Mouse (Mus musculus) lung, adult 2 months (tissue): ENCODE measurements around the gene Olfr1161. TPM values are rescaled to one million over a fixed set of nuclear protein-coding genes. Genes with fewer than 3 reads are reported as not detected.
"Not testable (repeated sequence)": the region's sequence is repeated elsewhere in the genome, so short reads cannot be mapped to it uniquely, and the experiment has no call there.

Source experiments
- DNase-seq: peaks from one replicate; pipeline ENCODE4 v3.0.0; 2022
- H3K4me1 ChIP-seq: fragments of 200-500 bp; 2 replicates; pipeline ENCODE4 v1.6.1; 2011; ENCODE audit warnings: low read length; ENCODE audit not compliant: control insufficient read depth, insufficient read depth
- H3K4me3 ChIP-seq: fragments of 200-500 bp; replicated peaks from 2 replicates; pipeline ENCODE3; 2011; ENCODE audit warnings: low read depth, mild to moderate bottlenecking, control low read depth, low read length; ENCODE audit errors: extremely low read depth
- CTCF ChIP-seq: fragments of 200-500 bp; IDR thresholded peaks from 2 replicates; pipeline ENCODE4 v1.5.1; 2011; ENCODE audit warnings: mild to moderate bottlenecking, low read length, control low read depth; ENCODE audit not compliant: insufficient read depth
- POLR2A ChIP-seq: fragments of 200-500 bp; IDR thresholded peaks from 2 replicates; pipeline ENCODE4 v1.6.1; 2011; ENCODE audit warnings: low read depth, mild to moderate bottlenecking, control low read depth, low read length, borderline replicate concordance; ENCODE audit errors: extremely low read depth
- WGBS: fragments of 180-500 bp; shearing (Covaris S2); methylation state at CpG from one replicate; pipeline ENCODE4 v1.1.7; 2018; 5-methylcytosine and 5-hydroxymethylcytosine counted together
- polyA plus RNA-seq: library from polyadenylated mRNA; depleted of rRNA; stranded (reverse); fragments of >200 nt; gene quantifications from 2 replicates; pipeline ENCODE4 v1.2.3, GENCODE M21; 2012; rRNA removed

Gene Olfr1161
- not detected in 2 replicates for polyA plus RNA-seq

- H3K4me3 ChIP-seq, DNase-seq, H3K4me1 ChIP-seq: not testable (repeated sequence)
- WGBS = 75% methylated on average over 1 of the region's 1 CpGs
Observed at GRCm38 (mm10) chr2:88022474-88022873, at the start of gene Olfr1161. Olfr1161 (plus strand) TSS chr2:88022774.

GRCm38 (mm10) chr2:87974563-87974962 lies 48.0 kb upstream of the Olfr1161 start, which contains the start of gene Olfr74:
Olfr74 (minus strand) TSS chr2:87974663.
- TF ChIP-seq POLR2A = no peak
- no peak for TF ChIP-seq CTCF
- no peak within 1 kb of the TSS for H3K4me3 ChIP-seq
- 58% methylated on average over 3 of the region's 3 CpGs for WGBS
- no peaks in the 10 kb centered on the region for H3K4me1 ChIP-seq
- no peak for DNase-seq

GRCm38 (mm10) chr2:87989813-87990212 lies 32.8 kb upstream of the Olfr1161 start, which contains the start of gene Olfr1158:
Olfr1158 (plus strand) TSS chr2:87990113.
- TF ChIP-seq POLR2A = no peak
- DNase-seq = no peak
- Histone ChIP-seq H3K4me3 (no peak within 1 kb of the TSS), H3K4me1 (no peaks in the 10 kb centered on the region)

- no peak within 1 kb of the TSS for H3K4me3 ChIP-seq
- no peak for DNase-seq
- no peak for TF ChIP-seq POLR2A
- TF ChIP-seq CTCF = no peak
Observed at GRCm38 (mm10) chr2:88007515-88008318, 14.9 kb upstream of the Olfr1161 start, which contains the start of gene Olfr1160. Olfr1160 (minus strand) TSS chr2:88008268.

GRCm38 (mm10) chr2:88037599-88037998 lies 15.0 kb downstream of the Olfr1161 start, which contains the start of gene Olfr73:
Olfr73 (minus strand) TSS chr2:88037699.
- no peaks in the 10 kb centered on the region for H3K4me1 ChIP-seq
- DNase-seq = no peak
- H3K4me3 ChIP-seq = no peak within 1 kb of the TSS
- TF ChIP-seq POLR2A (no peak), CTCF (no peak)

More at GRCm38 (mm10) chr2:88007515-88008318, 14.9 kb upstream of the Olfr1161 start, which contains the start of gene Olfr1160:
- no peaks in the 10 kb centered on the region for H3K4me1 ChIP-seq

GRCm38 (mm10) chr2:88051029-88051428 lies 28.5 kb downstream of the Olfr1161 start, which contains the start of gene Olfr1162:
Olfr1162 (minus strand) TSS chr2:88051129.
- Histone ChIP-seq H3K4me1 (no peaks in the 10 kb centered on the region), H3K4me3 (no peak within 1 kb of the TSS)
- TF ChIP-seq CTCF = no peak
- no peak for TF ChIP-seq POLR2A
- 78% methylated on average over 1 of the region's 1 CpGs for WGBS
- no peak for DNase-seq

- no peak for TF ChIP-seq POLR2A
- TF ChIP-seq CTCF = no peak
- no peak for DNase-seq
- H3K4me3 ChIP-seq = no peak overlapping the region
- H3K4me1 ChIP-seq = no peaks in the 10 kb centered on the region
- 84% methylated on average over 2 of the region's 2 CpGs for WGBS
Observed at GRCm38 (mm10) chr2:88063587-88063986, 41.0 kb downstream of the Olfr1161 start.

GRCm38 (mm10) chr2:88071730-88072129 lies 49.2 kb downstream of the Olfr1161 start, which contains the start of gene Olfr1163:
Olfr1163 (minus strand) TSS chr2:88071830.
- no peak for TF ChIP-seq POLR2A
- TF ChIP-seq CTCF = no peak

More at GRCm38 (mm10) chr2:88071730-88072129, 49.2 kb downstream of the Olfr1161 start, which contains the start of gene Olfr1163:
- DNase-seq = no peak
- no peak within 1 kb of the TSS for H3K4me3 ChIP-seq
- no peaks in the 10 kb centered on the region for H3K4me1 ChIP-seq

Other genes starting within 250 kb of the Olfr1161 start
- not detected in 2 replicates for gene Olfr152, start 243.3 kb upstream of the Olfr1161 start, polyA plus RNA-seq
- not detected in 2 replicates for gene Olfr1143, start 222.2 kb upstream of the Olfr1161 start, polyA plus RNA-seq
- gene Olfr1145, start 213.0 kb upstream of the Olfr1161 start, polyA plus RNA-seq = not detected in 2 replicates
- gene Olfr1148, start 192.2 kb upstream of the Olfr1161 start, polyA plus RNA-seq = not detected in 2 replicates
- gene Olfr1150-ps1, start 178.8 kb upstream of the Olfr1161 start, polyA plus RNA-seq = not detected in 2 replicates
- gene Olfr1151, start 166.9 kb upstream of the Olfr1161 start, polyA plus RNA-seq = not detected in 2 replicates
- not detected in 2 replicates for gene Olfr1152, start 156.3 kb upstream of the Olfr1161 start, polyA plus RNA-seq
- not detected in 2 replicates for gene Olfr1153, start 127.8 kb upstream of the Olfr1161 start, polyA plus RNA-seq
- not detected in 2 replicates for gene Olfr1154, start 117.6 kb upstream of the Olfr1161 start, polyA plus RNA-seq
- not detected in 2 replicates for gene Olfr1155, start 77.6 kb upstream of the Olfr1161 start, polyA plus RNA-seq
- not detected in 2 replicates for gene Olfr1156, start 69.7 kb upstream of the Olfr1161 start, polyA plus RNA-seq
- gene Olfr1157, start 54.5 kb upstream of the Olfr1161 start, polyA plus RNA-seq = not detected in 2 replicates
- gene Olfr74, start 48.1 kb upstream of the Olfr1161 start, polyA plus RNA-seq = not detected in 2 replicates
- gene Olfr1158, start 32.7 kb upstream of the Olfr1161 start, polyA plus RNA-seq = not detected in 2 replicates
- not detected in 2 replicates for gene Olfr1160, start 14.5 kb upstream of the Olfr1161 start, polyA plus RNA-seq
- gene Olfr73, start 14.9 kb downstream of the Olfr1161 start, polyA plus RNA-seq = not detected in 2 replicates
- not detected in 2 replicates for gene Olfr1162, start 28.4 kb downstream of the Olfr1161 start, polyA plus RNA-seq
- not detected in 2 replicates for gene Olfr1163, start 49.1 kb downstream of the Olfr1161 start, polyA plus RNA-seq
- not detected in 2 replicates for gene Olfr1164, start 71.2 kb downstream of the Olfr1161 start, polyA plus RNA-seq
- gene Olfr1166, start 105.5 kb downstream of the Olfr1161 start, polyA plus RNA-seq = not detected in 2 replicates
- not detected in 2 replicates for gene Olfr1167, start 132.4 kb downstream of the Olfr1161 start, polyA plus RNA-seq
- gene Olfr1168, start 159.1 kb downstream of the Olfr1161 start, polyA plus RNA-seq = not detected in 2 replicates
- not detected in 2 replicates for gene Olfr1170, start 205.6 kb downstream of the Olfr1161 start, polyA plus RNA-seq